Mouse (Mus musculus) erythroid progenitor cell, adult 5-6 weeks (primary cell): ENCODE results near the gene Msrb1. TPM values are rescaled to one million over a fixed set of nuclear protein-coding genes. Genes with fewer than 3 reads are reported as not detected.
A peak's percentile ranks its signal among the peaks of the same experiment; 100 is the strongest.
"Not testable (repeated sequence)": the region's sequence is repeated elsewhere in the genome, so short reads cannot be mapped to it uniquely, and the experiment has no call there.

ENCODE experiments used
- ATAC-seq: replicated peaks from 2 replicates; pipeline ENCODE4 v1.8.0; 2016; ENCODE audit warnings: moderate number of reproducible peaks, mild to moderate bottlenecking, moderate TSS enrichment, inconsistent platforms; ENCODE audit not compliant: poor library complexity, low FRiP score, severe bottlenecking
- total RNA-seq, 2 experiments: library from RNA; stranded (forward) in 1 of 2; stranded (reverse) in 1 of 2; fragments of 150-400 nt in 1 of 2; fragments of 186-747, 209-891 nt in 1 of 2; gene quantifications; 2 replicates each; pipeline versions ENCODE4 v1.2.3 to v1.2.4; 2015 to 2017; ENCODE audit warnings: low replicate concordance in 2 of 2

Msrb1 gene
- total RNA-seq, 2 experiments from 2014 or later = 61.6 to 108 TPM

GRCm38 (mm10) chr17:24718938-24719337, 17.5 kb upstream of the Msrb1 start:
- not testable (repeated sequence) for ATAC-seq

DNA sequence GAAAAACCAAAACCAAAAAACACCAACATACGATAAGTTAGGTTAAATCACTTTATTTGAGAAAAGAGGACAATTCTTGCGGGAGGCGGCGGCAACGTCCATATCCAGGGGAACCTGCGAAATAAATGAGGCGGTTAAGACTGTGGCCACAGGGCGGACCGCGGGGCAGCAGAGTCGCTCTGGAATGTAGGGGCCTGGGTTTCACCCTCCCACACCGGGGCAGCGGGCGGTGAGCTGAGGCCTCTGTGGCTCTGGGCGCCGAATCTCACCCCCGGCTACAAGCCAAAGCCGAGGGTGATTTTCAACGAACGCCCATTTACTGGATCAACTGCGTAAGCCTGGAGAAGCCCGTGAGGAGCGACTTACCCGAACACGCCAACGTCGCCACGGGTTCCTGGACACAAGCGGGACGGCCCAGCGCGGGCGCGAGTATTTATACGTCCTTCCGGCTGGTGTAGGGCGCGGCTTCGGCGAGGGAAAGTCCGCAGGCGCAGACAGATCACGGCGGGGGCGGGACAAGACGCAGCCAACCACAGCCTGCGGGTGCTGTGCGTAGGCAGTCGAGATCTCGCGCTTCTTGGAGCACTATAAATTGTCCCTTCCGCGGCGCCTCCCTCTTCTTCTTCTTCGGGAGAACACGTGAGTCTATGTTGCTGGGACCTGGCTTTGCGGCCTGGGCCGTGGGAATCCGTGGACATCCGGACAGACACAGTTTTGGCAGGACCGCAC, 16.8 kb upstream of the Msrb1 start:
- peak; percentile 92 for ATAC-seq

GRCm38 (mm10) chr17:24720616-24721015, 15.8 kb upstream of the Msrb1 start:
- ATAC-seq = not testable (repeated sequence)

GRCm38 (mm10) chr17:24721383-24721955, 15.0 kb upstream of the Msrb1 start:
- not testable (repeated sequence) for ATAC-seq

DNA sequence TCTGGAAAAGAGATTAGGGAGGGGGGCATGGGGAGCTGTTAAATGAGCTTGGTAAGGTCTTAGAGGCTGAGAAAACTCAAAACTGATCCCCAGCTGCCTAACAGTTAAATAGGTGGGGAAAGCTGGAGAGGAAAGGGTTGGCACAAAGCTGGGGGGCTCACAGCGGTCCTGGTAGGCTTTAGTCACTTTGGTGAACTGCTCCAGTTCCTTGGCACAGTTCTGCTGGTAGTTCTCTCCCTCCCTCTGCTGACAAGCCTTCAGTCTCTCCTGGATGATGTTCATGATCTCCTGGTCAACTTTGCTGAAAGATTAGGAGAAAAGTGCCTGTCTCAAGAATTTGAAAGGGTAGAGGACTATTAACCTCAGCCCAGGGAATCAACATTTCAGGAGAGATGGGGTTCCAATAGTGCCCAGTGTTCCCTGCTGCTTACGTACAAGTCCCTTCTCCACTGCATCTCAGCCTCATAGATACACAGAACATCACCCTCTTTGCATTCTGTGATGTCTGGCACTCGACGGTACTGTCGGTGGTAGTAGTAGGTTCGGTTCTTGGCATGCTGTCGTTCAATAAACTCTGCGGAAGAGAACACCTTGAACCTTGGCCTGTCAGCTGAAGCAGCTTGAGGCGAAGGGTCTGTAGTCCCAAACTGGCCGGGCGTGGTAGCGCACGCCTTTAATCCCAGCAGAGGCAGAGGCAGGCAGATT, 14.1 kb upstream of the Msrb1 start:
- no peak for ATAC-seq

DNA sequence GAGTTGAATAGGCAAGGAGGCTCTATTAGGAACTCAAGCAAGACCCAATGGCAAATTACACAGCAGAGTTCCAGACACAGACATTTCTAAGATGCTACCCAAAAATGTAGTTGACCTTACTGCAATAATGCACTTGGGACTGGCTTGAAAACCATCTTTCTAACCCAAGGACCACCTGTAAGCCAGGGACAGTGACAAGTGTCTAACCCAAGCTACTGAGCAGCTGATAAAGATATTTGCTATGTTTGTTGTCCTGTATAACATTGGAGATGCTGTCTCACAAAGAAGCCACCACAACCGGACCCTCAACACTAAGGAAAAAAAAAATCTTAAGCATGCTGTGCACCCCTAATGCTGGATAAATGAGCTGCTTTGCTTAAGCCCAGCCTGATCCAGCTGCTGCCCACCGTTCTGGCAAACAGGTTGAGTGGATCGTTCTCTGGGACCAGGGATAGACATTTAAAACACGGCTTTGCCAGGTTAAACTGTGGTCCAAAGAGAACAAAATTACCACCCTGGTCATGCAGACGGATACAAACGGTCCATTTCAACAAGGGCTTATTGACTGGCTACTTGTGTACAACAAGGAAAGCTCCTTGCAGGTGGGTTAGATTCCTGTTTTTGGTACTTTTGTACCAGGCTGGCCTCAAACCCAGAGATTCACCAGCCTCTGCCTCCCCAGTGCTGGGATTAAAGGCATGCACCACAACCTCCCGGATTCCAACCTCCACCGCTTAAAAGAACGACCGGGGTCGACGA, 13.1 kb upstream of the Msrb1 start:
- no peak for ATAC-seq

DNA sequence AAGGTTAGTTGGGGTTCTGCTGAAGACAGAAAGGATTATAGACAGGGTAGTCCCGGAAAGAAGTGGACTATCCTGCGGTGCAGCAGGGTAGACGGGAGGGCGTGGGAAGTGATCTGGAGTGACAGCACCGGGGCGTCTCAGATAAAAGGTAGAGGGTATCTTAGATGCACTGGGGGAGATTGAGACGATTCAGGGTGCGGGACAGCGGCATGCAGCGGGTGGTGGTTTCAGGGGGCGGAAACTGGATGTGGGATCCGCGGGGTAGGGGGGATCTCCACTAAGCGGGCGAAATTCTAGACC, 12.6 kb upstream of the Msrb1 start:
- ATAC-seq = peak; percentile 48

- peak; percentile 83 for ATAC-seq
Observed at GRCm38 (mm10) chr17:24724184-24724583, 12.3 kb upstream of the Msrb1 start, which contains the start of gene Ndufb10. Gene Ndufb10 (minus strand): TSS chr17:24724478.

DNA sequence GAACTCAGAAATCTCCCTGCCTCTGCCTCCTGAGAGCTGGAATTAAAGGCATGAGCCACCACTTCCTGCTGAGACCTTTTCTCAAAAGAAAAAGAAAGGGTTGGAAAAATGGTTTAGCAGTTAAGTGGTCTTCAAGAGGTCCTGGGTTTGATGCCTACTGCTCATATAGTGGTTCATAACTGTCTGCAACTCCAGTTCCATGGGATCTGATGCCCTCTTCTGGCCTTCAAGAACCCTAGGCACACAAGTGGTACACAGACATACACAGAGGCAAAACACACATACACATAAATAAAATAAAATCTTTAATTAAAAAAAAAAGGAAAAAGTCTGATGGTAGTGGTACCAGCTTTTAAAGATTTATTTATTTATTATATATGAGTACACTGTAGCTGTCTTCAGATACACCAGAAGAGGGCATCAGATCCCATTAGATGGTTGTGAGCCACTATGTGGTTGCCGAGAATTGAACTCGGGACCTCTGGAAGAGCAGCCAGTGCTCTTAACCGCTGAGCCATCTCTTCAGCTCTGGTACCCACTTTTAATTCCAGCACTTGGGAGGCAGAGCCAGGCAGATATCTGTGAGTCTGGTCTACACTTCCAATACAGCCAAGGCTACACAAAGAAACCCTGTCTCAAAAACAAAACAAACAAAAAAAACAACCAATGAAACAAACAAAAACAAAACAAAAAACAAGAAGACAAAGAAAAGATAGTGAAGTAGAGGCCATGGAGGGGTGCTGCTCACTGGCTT, 10.6 kb upstream of the Msrb1 start:
- no peak for ATAC-seq

DNA sequence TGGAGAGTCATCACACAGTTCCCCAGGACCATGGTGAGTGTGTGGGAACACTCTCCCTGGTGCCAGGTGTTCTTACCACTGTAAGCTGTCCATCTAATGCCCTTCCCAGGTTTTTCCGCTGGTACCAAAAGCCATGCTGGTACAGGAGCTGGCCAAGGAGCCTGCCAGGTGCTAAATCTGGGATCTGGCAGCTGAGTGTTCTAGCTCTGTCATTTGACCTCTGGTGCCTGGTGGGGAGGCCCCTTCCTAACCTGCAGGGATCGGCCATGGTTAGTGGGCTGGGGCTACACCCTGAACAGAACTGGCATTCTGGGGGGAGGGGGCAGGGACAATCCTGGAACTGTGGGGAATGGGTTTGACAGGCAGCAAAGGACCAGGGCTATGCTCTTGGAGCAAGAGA, 8.8 kb upstream of the Msrb1 start, which contains the start of gene Rpl3l:
Gene Rpl3l (plus strand): TSS at position 203 of the 400 bp plus-strand sequence.
- no peak for ATAC-seq

DNA sequence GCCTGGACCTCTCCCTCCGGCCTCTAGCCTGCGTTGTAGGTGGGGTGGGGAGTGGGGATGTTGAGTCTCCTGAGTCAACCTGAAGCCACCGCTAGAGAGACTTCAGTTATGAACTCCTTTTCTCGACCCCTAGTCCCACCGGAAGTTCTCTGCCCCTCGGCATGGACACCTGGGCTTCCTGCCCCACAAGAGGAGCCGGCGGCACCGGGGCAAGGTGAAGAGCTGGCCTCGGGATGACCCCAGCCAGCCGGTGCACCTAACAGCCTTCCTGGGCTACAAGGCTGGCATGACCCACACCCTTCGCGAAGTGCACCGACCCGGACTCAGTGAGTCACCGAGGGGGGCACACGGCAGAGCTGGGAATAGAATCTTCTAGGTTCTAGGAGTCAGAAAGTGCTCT, 8.3 kb upstream of the Msrb1 start:
- no peak for ATAC-seq

DNA sequence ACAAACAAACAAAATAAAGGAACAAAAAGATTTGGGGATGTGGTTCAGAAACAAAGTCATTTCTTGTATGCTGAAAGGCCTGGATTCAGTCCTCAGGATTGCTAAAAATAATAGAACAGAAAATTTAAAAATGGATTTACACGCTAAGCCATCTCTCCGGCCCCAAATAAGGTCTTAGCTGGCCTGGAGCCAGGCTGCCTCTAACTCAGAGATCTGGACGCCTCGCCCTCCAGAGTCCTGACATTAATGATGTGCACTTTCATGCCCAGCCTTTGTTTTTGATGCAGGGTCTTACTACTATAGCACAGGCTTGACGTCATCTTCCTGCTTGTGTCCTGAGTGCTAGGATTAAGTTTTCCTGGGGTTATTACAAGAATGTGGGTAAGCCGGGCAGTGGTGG, 7.4 kb upstream of the Msrb1 start:
- no peak for ATAC-seq

DNA sequence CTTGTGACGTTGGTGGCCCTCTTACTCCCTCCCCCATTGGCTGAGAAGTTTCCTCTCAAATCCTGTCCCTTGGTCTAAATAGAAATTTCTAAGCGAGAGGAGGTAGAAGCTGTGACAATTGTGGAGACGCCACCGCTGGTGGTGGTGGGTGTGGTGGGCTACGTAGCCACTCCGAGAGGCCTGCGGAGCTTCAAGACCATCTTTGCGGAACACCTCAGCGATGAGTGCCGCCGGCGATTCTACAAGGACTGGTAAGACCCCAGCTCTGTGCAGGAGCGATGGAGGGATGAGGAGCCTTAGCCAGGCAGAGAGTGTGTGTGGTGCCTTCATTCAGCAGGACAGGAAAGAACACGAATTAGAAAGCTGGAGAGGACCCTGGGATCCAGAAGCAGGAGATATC, 5.7 kb upstream of the Msrb1 start:
- no peak for ATAC-seq

DNA sequence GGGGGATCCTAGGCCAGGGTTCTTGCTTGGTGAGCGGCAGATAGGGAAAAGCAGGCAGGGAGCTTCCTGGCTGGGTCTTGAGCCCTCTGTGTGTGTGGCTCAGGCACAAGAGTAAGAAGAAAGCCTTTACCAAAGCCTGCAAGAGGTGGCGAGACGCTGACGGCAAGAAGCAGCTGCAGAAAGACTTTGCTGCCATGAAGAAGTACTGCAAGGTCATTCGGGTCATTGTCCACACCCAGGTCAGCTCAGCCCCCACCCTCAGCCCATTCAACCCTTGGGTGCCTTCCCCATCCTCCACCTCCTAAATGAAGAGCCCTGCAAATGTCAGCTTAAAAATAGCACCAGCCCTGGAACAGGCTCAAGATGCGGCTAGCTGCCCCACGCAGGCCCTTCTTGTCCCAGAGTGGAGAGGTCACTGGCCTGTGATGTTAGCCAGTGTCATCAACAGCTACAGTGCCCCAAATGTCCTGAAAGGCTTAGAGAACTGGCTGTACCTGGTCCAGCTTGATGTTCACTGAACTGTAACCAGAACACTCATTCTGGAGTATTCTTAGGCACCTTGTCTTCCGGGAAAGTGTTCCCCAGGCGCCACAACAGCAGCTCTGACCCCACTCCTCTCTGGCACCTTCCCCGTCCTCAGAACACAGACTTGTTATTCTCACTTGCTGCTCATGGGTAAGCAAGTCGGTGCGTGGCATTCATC, 4.1 kb upstream of the Msrb1 start:
- ATAC-seq = no peak

DNA sequence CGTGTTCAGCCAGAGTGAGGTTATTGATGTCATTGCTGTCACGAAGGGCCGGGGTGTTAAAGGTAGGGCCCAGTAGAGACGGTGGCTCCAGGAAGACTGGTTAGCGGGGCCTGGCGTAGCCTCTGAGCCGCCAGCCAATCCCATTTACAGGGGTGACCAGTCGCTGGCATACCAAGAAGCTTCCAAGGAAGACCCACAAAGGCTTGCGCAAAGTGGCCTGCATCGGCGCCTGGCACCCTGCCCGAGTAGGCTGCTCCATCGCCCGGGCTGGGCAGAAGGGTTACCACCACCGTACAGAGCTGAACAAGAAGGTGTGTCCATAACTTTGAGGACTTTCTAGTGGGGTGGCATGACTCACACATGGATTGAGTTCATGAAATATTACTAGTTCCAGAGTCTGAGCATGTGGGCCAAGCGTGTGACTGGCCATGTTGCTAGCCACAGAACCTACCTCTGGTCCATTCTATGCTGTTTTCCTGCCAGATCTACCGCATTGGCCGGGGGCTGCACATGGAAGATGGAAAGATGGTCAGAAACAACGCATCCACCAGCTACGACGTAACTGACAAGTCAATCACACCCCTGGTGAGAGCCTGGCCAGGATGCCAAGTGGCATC, 2.9 kb upstream of the Msrb1 start:
- ATAC-seq = no peak

DNA sequence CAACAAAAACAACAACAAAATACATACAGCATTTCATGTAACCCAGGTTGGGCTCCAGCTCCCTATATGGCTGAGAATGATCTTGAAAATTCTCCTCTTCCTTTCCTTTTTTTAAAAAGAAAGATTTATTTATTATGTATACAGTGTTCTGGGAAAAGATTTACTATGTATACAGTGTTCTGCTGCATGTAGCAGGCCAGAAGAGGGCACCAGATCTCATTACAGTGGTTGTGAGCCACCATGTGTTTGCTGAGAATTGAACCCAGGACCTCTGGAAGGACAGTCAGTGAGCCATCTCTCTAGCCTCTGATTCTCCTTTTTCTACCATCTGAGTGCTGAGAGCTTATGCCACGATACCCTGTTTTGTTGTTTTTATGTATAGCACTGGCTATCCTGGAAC, 1.9 kb upstream of the Msrb1 start:
- ATAC-seq = no peak

DNA sequence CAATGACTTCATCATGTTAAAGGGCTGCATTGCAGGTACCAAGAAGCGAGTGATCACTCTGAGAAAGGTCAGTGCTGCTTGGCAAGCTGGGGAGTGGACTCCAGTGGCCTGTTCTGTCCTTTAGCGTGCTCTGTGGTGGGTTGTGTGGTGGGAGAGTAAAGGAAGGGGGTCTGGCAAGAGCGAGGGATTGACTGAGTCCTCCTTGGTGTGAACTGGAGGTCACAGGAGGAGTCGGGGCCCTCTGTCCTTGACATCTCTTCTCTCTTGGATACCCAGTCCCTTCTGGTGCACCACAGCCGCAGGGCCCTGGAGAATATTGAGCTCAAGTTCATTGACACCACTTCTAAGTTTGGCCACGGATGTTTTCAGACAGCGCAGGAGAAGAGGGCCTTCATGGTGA, 996 bp upstream of the Msrb1 start:
- ATAC-seq = no peak

- ATAC-seq = no peak
Observed at GRCm38 (mm10) chr17:24737135-24737810, 831 bp downstream of the Msrb1 start.
